Mouse (Mus musculus) left cerebral cortex, adult 9 months (tissue): Measurements from ENCODE around the gene Gpr107.

Experiments
- DNase-seq, 2 experiments: peaks; one replicate each; pipeline ENCODE4 v3.0.0; 2022; ENCODE audit warnings: low spot score in 2 of 2

Gene Gpr107

GRCm38 (mm10) chr2:31127219-31127618 lies 24.9 kb upstream of the Gpr107 start:
- no peak for DNase-seq

- DNase-seq, result no peak
Measured at GRCm38 (mm10) chr2:31127899-31128298, 24.2 kb upstream of the Gpr107 start.

GRCm38 (mm10) chr2:31129742-31130518 lies 22.2 kb upstream of the Gpr107 start:
- no peak for DNase-seq

- no peak for DNase-seq
Measured at GRCm38 (mm10) chr2:31130815-31131299, 21.3 kb upstream of the Gpr107 start.

- no peak for DNase-seq
Measured at GRCm38 (mm10) chr2:31132682-31133081, 19.4 kb upstream of the Gpr107 start.

GRCm38 (mm10) chr2:31133981-31134380 lies 18.1 kb upstream of the Gpr107 start:
- DNase-seq, result no peak

- DNase-seq, result no peak
Measured at GRCm38 (mm10) chr2:31135512-31135931, 16.6 kb upstream of the Gpr107 start.

- no peak for DNase-seq
Measured at GRCm38 (mm10) chr2:31136338-31136737, 15.8 kb upstream of the Gpr107 start.

- no peak for DNase-seq
Measured at GRCm38 (mm10) chr2:31137018-31137590, 15.0 kb upstream of the Gpr107 start.

- no peak for DNase-seq
Measured at GRCm38 (mm10) chr2:31139174-31139632, 12.9 kb upstream of the Gpr107 start.

- no peak for DNase-seq
Measured at GRCm38 (mm10) chr2:31139991-31140771, 11.9 kb upstream of the Gpr107 start.

GRCm38 (mm10) chr2:31140772-31141073 lies 11.4 kb upstream of the Gpr107 start:
- DNase-seq, result no peak

GRCm38 (mm10) chr2:31141074-31141866 lies 10.8 kb upstream of the Gpr107 start:
- no peak for DNase-seq

GRCm38 (mm10) chr2:31141867-31142454 lies 10.2 kb upstream of the Gpr107 start, which contains the start of gene Fnbp1:
Gene Fnbp1, minus strand, starts transcription at chr2:31142008.
- peak; percentile 67 to 91 for DNase-seq

GRCm38 (mm10) chr2:31142505-31142904 lies 9.6 kb upstream of the Gpr107 start:
- no peak for DNase-seq

- no peak for DNase-seq
Measured at GRCm38 (mm10) chr2:31143326-31143725, 8.8 kb upstream of the Gpr107 start.

GRCm38 (mm10) chr2:31143768-31144695 lies 8.1 kb upstream of the Gpr107 start:
- DNase-seq, result no peak

- DNase-seq, result no peak
Measured at GRCm38 (mm10) chr2:31144901-31145300, 7.2 kb upstream of the Gpr107 start.

GRCm38 (mm10) chr2:31147054-31147453 lies 5.1 kb upstream of the Gpr107 start:
- DNase-seq, result no peak

GRCm38 (mm10) chr2:31150762-31151161 lies 1.4 kb upstream of the Gpr107 start:
- DNase-seq, result no peak
